Mouse (Mus musculus): Measurements from ENCODE around the gene Furin. TPM values are rescaled to one million over a fixed set of nuclear protein-coding genes. Genes with fewer than 3 reads are reported as not detected.

The Furin gene
- polyA plus RNA-seq, 1 experiment from 2014 or later = 120 TPM

GRCm38 (mm10) chr7:80444401-80445249, 39.4 kb upstream of the Furin start:
- ATAC-seq = no peak
- CTCF ChIA-PET = no interaction called here
- in situ Hi-C loops (cut with MboI; ENCODE audit: low pct_unique_long_range_greater_than_20kb) = no loop called here
- POLR2A ChIA-PET = no interaction called here
- no peak for DNase-seq (ENCODE audit: low read depth, low spot score)
- no peaks in the 10 kb centered on the region for H3K27me3 ChIP-seq
- TF ChIP-seq CTCF (IDR thresholded peaks at IDR 0.05) = no peak

GRCm38 (mm10) chr7:80443124-80443523, 37.9 kb upstream of the Furin start:
- ChIA-PET CTCF (no interaction called here), POLR2A (interaction anchor here (0.7 kb wide), 1 partner anchor 467 kb away, joined by 3 read pairs; no protein-coding TSS in a partner anchor)
- in situ Hi-C loops (cut with MboI; ENCODE audit: low pct_unique_long_range_greater_than_20kb) = no loop called here
- no peak for DNase-seq (ENCODE audit: low read depth, low spot score)
- no peak for TF ChIP-seq CTCF (IDR thresholded peaks at IDR 0.05)
- H3K27me3 ChIP-seq = no peaks in the 10 kb centered on the region
- ATAC-seq = no peak

- no peak for TF ChIP-seq CTCF (IDR thresholded peaks at IDR 0.05)
- CTCF ChIA-PET = no interaction called here
These were observed 37.0 kb upstream of the Furin start for GRCm38 (mm10) chr7:80441986-80442904.

GRCm38 (mm10) chr7:80440685-80441084, 35.4 kb upstream of the Furin start:
- H3K27me3 ChIP-seq = no peaks in the 10 kb centered on the region
- in situ Hi-C loops (cut with MboI; ENCODE audit: low pct_unique_long_range_greater_than_20kb) = no loop called here
- CTCF ChIA-PET = interaction anchor here (1.3 kb wide), 1 partner anchor 32 kb away, joined by 3 read pairs; no protein-coding TSS in a partner anchor
- ATAC-seq = no peak
- TF ChIP-seq CTCF (IDR thresholded peaks at IDR 0.05) = no peak
- DNase-seq (ENCODE audit: low read depth, low spot score) = no peak
- POLR2A ChIA-PET = interaction anchor here (0.6 kb wide), 1 partner anchor 249 kb away, joined by 3 read pairs; no protein-coding TSS in a partner anchor

More at GRCm38 (mm10) chr7:80441986-80442904, 37.0 kb upstream of the Furin start:
- POLR2A ChIA-PET = no interaction called here
- H3K27me3 ChIP-seq = no peaks in the 10 kb centered on the region
- ATAC-seq (peak; percentile 71), DNase-seq (ENCODE audit: low read depth, low spot score) (peak; percentile 50)
- in situ Hi-C loops (cut with MboI; ENCODE audit: low pct_unique_long_range_greater_than_20kb) = no loop called here

GRCm38 (mm10) chr7:80439789-80440488, 34.7 kb upstream of the Furin start:
- POLR2A ChIA-PET = interaction anchor here (0.6 to 1.1 kb wide), 2 partner anchors 37 to 249 kb away, joined by 3 read pairs; no protein-coding TSS in a partner anchor
- CTCF ChIA-PET = interaction anchor here (1.3 kb wide), 1 partner anchor 33 kb away, joined by 3 read pairs; no protein-coding TSS in a partner anchor
- TF ChIP-seq CTCF (IDR thresholded peaks at IDR 0.05) = no peak
- DNase-seq (ENCODE audit: low read depth, low spot score) (no peak), ATAC-seq (no peak)
- H3K27me3 ChIP-seq = no peaks in the 10 kb centered on the region
- in situ Hi-C loops (cut with MboI; ENCODE audit: low pct_unique_long_range_greater_than_20kb) = no loop called here

- DNase-seq (ENCODE audit: low read depth, low spot score) (no peak), ATAC-seq (no peak)
- ChIA-PET CTCF (no interaction called here), POLR2A (interaction anchor here (1.1 kb wide), 1 partner anchor 36 kb away, joined by 3 read pairs; no protein-coding TSS in a partner anchor)
- H3K27me3 ChIP-seq = no peaks in the 10 kb centered on the region
- in situ Hi-C loops (cut with MboI; ENCODE audit: low pct_unique_long_range_greater_than_20kb) = no loop called here
- no peak for TF ChIP-seq CTCF (IDR thresholded peaks at IDR 0.05)
These were observed 34.0 kb upstream of the Furin start for GRCm38 (mm10) chr7:80439032-80439760.

- CTCF ChIA-PET = no interaction called here
- ATAC-seq = no peak
- POLR2A ChIA-PET = no interaction called here
- H3K27me3 ChIP-seq = no peaks in the 10 kb centered on the region
- in situ Hi-C loops (cut with MboI; ENCODE audit: low pct_unique_long_range_greater_than_20kb) = no loop called here
- no peak for DNase-seq (ENCODE audit: low read depth, low spot score)
- TF ChIP-seq CTCF (IDR thresholded peaks at IDR 0.05) = no peak
These were observed 31.3 kb upstream of the Furin start for GRCm38 (mm10) chr7:80436571-80436970.

GRCm38 (mm10) chr7:80435594-80435993, 30.4 kb upstream of the Furin start:
- no peaks in the 10 kb centered on the region for H3K27me3 ChIP-seq
- peak; percentile 31 for DNase-seq (ENCODE audit: low read depth, low spot score)
- POLR2A ChIA-PET = interaction anchor here (1.0 kb wide), 1 partner anchor 9 kb away, joined by 3 read pairs; no protein-coding TSS in a partner anchor
- TF ChIP-seq CTCF (IDR thresholded peaks at IDR 0.05) = no peak
- no peak for ATAC-seq
- in situ Hi-C loops (cut with MboI; ENCODE audit: low pct_unique_long_range_greater_than_20kb) = no loop called here
- CTCF ChIA-PET = no interaction called here

- DNase-seq (ENCODE audit: low read depth, low spot score) = no peak
- ChIA-PET CTCF (no interaction called here), POLR2A (no interaction called here)
- in situ Hi-C loops (cut with MboI; ENCODE audit: low pct_unique_long_range_greater_than_20kb) = no loop called here
- ATAC-seq = no peak
- no peak for TF ChIP-seq CTCF (IDR thresholded peaks at IDR 0.05)
- H3K27me3 ChIP-seq = no peaks in the 10 kb centered on the region
These were observed 24.4 kb upstream of the Furin start for GRCm38 (mm10) chr7:80429661-80430060.
